Mouse (Mus musculus) heart, adult 2 months (tissue): Measurements from ENCODE around the gene Ren1.

ENCODE experiments used
- CTCF ChIP-seq: fragments of 200-600 bp; IDR thresholded peaks from 2 replicates; pipeline ENCODE4 v1.8.1; 2022; ENCODE audit warnings: antibody characterized with exemption, mild to moderate bottlenecking, moderate library complexity
- EP300 ChIP-seq: fragments of 200-500 bp; IDR thresholded peaks from 2 replicates; pipeline ENCODE4 v1.6.1; 2011; ENCODE audit warnings: low read depth, low read length, control low read depth; ENCODE audit not compliant: insufficient read depth

DNA sequence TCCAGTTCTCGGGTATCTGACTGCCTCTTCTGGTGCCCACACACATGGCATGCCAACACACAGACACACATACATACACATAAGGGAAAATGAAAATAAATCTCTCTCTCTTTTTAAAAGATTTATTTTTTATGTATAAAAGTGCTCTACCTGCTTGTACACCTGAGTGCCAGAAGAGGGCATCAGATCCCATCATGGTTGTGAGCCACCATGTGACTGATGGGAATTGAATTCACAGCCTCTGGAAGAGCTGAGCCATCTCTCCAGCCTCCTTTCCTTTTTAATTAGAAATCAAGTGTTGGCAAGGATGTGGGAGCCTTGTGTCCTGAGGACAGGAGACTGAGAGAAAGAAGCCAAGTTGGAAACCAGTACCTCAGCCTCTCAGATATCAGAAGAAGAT is 33.2 kb upstream of the Ren1 start:
- TF ChIP-seq CTCF (peak; percentile 49), EP300 (no peak)
